Mouse (Mus musculus) midbrain, embryonic 10.5 days (tissue): ENCODE measurements around the gene Cers5. TPM values are rescaled to one million over a fixed set of nuclear protein-coding genes. Genes with fewer than 3 reads are reported as not detected.

Experiments
- DNase-seq: peaks from one replicate; pipeline ENCODE4 v3.0.0-alpha.2; 2017; ENCODE audit warnings: low spot score
- H3K27ac ChIP-seq: fragments of 300-500 bp; sonication (generic); replicated peaks from 2 replicates; pipeline ENCODE4 v1.5.1; 2016; ENCODE audit warnings: mild to moderate bottlenecking
- H3K27me3 ChIP-seq: fragments of 300-500 bp; sonication (generic); 2 replicates; pipeline ENCODE4 v1.6.1; 2016; ENCODE audit warnings: low read depth, mild to moderate bottlenecking; ENCODE audit not compliant: poor library complexity, severe bottlenecking
- H3K36me3 ChIP-seq: fragments of 300-500 bp; sonication (generic); 2 replicates; pipeline ENCODE4 v1.6.1; 2016; ENCODE audit warnings: mild to moderate bottlenecking, moderate library complexity
- H3K4me1 ChIP-seq: fragments of 300-500 bp; sonication (generic); 2 replicates; pipeline ENCODE4 v1.6.1; 2016
- H3K4me3 ChIP-seq: fragments of 300-500 bp; sonication (generic); 2 replicates; pipeline ENCODE4 v1.5.1; 2016; ENCODE audit warnings: mild to moderate bottlenecking, moderate library complexity
- H3K9me3 ChIP-seq: fragments of 300-500 bp; sonication (generic); replicated peaks from 2 replicates; pipeline ENCODE4 v1.6.1; 2016; ENCODE audit warnings: mild to moderate bottlenecking
- WGBS: fragments of 180-500 bp; shearing (Covaris S2); methylation state at CpG from one replicate; pipeline ENCODE4 v1.1.7; 2016; 5-methylcytosine and 5-hydroxymethylcytosine counted together
- polyA plus RNA-seq: library from polyadenylated mRNA; unstranded; fragments of >200 nt; fragmentation: Nextera tagmentation; extraction: Ambion mirVana; gene quantifications from 2 replicates; pipeline ENCODE4 v1.2.1, GENCODE M21; 2016

Gene Cers5
- polyA plus RNA-seq, 1 experiment from 2014 or later, result 63.5 TPM

- Histone ChIP-seq H3K4me3 (no peak overlapping the region), H3K4me1 (peaks cover 48% of the 10 kb centered on the region), H3K27me3 (peaks cover 33% of the 10 kb centered on the region), H3K27ac (no peak overlapping the region), H3K9me3 (no peaks in the 10 kb centered on the region), H3K36me3 (peaks cover 6% of the 10 kb centered on the region)
- WGBS, result 38% methylated on average over 20 of the region's 20 CpGs
- DNase-seq, result no peak
Measured at GRCm38 (mm10) chr15:99698533-99699085, 74.1 kb downstream of the Cers5 start.

- H3K27me3 ChIP-seq, result peaks cover 42% of the 10 kb centered on the region
- DNase-seq, result no peak
- no peaks in the 10 kb centered on the region for H3K36me3 ChIP-seq
- no peak overlapping the region for H3K4me3 ChIP-seq
- H3K9me3 ChIP-seq, result no peaks in the 10 kb centered on the region
- WGBS, result 43% methylated on average over 2 of the region's 2 CpGs
- H3K27ac ChIP-seq, result no peak overlapping the region
- H3K4me1 ChIP-seq, result peaks cover 48% of the 10 kb centered on the region
Measured at GRCm38 (mm10) chr15:99697309-99697708, 75.4 kb downstream of the Cers5 start.

GRCm38 (mm10) chr15:99691976-99692375 is 80.7 kb downstream of the Cers5 start:
- Histone ChIP-seq H3K9me3 (no peaks in the 10 kb centered on the region), H3K4me1 (peaks cover 62% of the 10 kb centered on the region), H3K27me3 (peaks cover 46% of the 10 kb centered on the region), H3K27ac (peak overlapping the region; percentile 65; the same call in 1 of the 2 replicates), H3K36me3 (no peaks in the 10 kb centered on the region), H3K4me3 (no peak overlapping the region)
- no peak for DNase-seq
- 63% methylated on average over 9 of the region's 9 CpGs for WGBS

GRCm38 (mm10) chr15:99690924-99691323 is 81.8 kb downstream of the Cers5 start:
- Histone ChIP-seq H3K36me3 (no peaks in the 10 kb centered on the region), H3K9me3 (no peaks in the 10 kb centered on the region), H3K4me3 (no peak overlapping the region), H3K27me3 (peaks cover 35% of the 10 kb centered on the region), H3K27ac (peak overlapping the region; percentile 30), H3K4me1 (peaks cover 62% of the 10 kb centered on the region)
- no peak for DNase-seq
- 12% methylated on average over 4 of the region's 4 CpGs for WGBS

- no peaks in the 10 kb centered on the region for H3K9me3 ChIP-seq
- H3K27ac ChIP-seq, result 0 out of 2 replicates have a peak overlapping the region, but pooled peaks have one; percentile 23
- no peak overlapping the region for H3K4me3 ChIP-seq
- peak; percentile 67 for DNase-seq
- H3K27me3 ChIP-seq, result peaks cover 32% of the 10 kb centered on the region
- peaks cover 48% of the 10 kb centered on the region for H3K4me1 ChIP-seq
- H3K36me3 ChIP-seq, result no peaks in the 10 kb centered on the region
- 9% methylated on average over 4 of the region's 4 CpGs for WGBS
Measured at GRCm38 (mm10) chr15:99688712-99689111, 84.0 kb downstream of the Cers5 start.

Other genes starting within 250 kb of the Cers5 start
- gene Faim2, start 244.7 kb downstream of the Cers5 start, polyA plus RNA-seq, result 0.86 and 1.1 TPM in 2 replicates
- not detected in 2 replicates for gene Aqp2, start 193.8 kb downstream of the Cers5 start, polyA plus RNA-seq
- 0.61 TPM in 1 of 2 replicates, not detected in the other for gene Aqp5, start 182.1 kb downstream of the Cers5 start, polyA plus RNA-seq
- gene Aqp6, start 171.5 kb downstream of the Cers5 start, polyA plus RNA-seq, result 0.16 TPM in 1 of 2 replicates, not detected in the other
- 208 and 239 TPM in 2 replicates for gene Racgap1, start 121.2 kb downstream of the Cers5 start, polyA plus RNA-seq
- gene Asic1, start 102.5 kb downstream of the Cers5 start, polyA plus RNA-seq, result 6.0 and 14.9 TPM in 2 replicates
- 98.1 and 112 TPM in 2 replicates for gene Smarcd1, start 70.8 kb downstream of the Cers5 start, polyA plus RNA-seq
- gene Gm17349, start 67.4 kb downstream of the Cers5 start, polyA plus RNA-seq, result not detected in 2 replicates
- gene Gpd1, start 55.4 kb downstream of the Cers5 start, polyA plus RNA-seq, result 0.40 and 0.62 TPM in 2 replicates
- gene Cox14, start 47.3 kb downstream of the Cers5 start, polyA plus RNA-seq, result 157 and 159 TPM in 2 replicates
- gene Lima1, start 102.6 kb upstream of the Cers5 start, polyA plus RNA-seq, result 23.4 and 23.5 TPM in 2 replicates
- gene Fam186a, start 194.2 kb upstream of the Cers5 start, polyA plus RNA-seq, result not detected in 2 replicates
- gene Larp4, start 197.2 kb upstream of the Cers5 start, polyA plus RNA-seq, result 35.5 and 37.3 TPM in 2 replicates